Mouse (Mus musculus) common myeloid progenitor, adult 5-6 weeks (primary cell): ENCODE results near the gene Btbd7. TPM values are rescaled to one million over a fixed set of nuclear protein-coding genes. Genes with fewer than 3 reads are reported as not detected.

Source experiments
- ATAC-seq: replicated peaks from 2 replicates; pipeline ENCODE4 v1.8.0; 2016; ENCODE audit warnings: low read depth, mild to moderate bottlenecking, moderate TSS enrichment, inconsistent platforms; ENCODE audit not compliant: poor library complexity, severe bottlenecking
- total RNA-seq: library from RNA; stranded (forward); fragments of 200-1000, 187-1606 nt; gene quantifications from 2 replicates; pipeline ENCODE4 v1.2.3, GENCODE M21; 2017

The Btbd7 gene
- total RNA-seq, 1 experiment from 2014 or later, result 25.6 TPM

- ATAC-seq, result no peak
These were observed 136.2 kb downstream of the Btbd7 start for GRCm38 (mm10) chr12:102742056-102742455.

- ATAC-seq, result no peak
These were observed 138.0 kb downstream of the Btbd7 start for GRCm38 (mm10) chr12:102740285-102740684.

GRCm38 (mm10) chr12:102739096-102739495 is 139.2 kb downstream of the Btbd7 start:
- ATAC-seq, result no peak

- peak; percentile 66 for ATAC-seq
These were observed 144.9 kb downstream of the Btbd7 start for GRCm38 (mm10) chr12:102733381-102733780.

GRCm38 (mm10) chr12:102730798-102731619 is 147.3 kb downstream of the Btbd7 start:
- no peak for ATAC-seq

Other genes starting within 250 kb of the Btbd7 start
- gene Itpk1, start 173.5 kb downstream of the Btbd7 start, total RNA-seq, result 9.4 and 12.0 TPM in 2 replicates
- gene Moap1, start 134.8 kb downstream of the Btbd7 start, total RNA-seq, result 5.5 and 11.6 TPM in 2 replicates
- 11.3 and 11.9 TPM in 2 replicates for gene Tmem251, start 134.7 kb downstream of the Btbd7 start, total RNA-seq
- gene Gm28051, start 120.7 kb downstream of the Btbd7 start, total RNA-seq, result not detected in 2 replicates
- gene Gon7, start 120.7 kb downstream of the Btbd7 start, total RNA-seq, result 16.2 and 26.6 TPM in 2 replicates
- 49.6 and 57.7 TPM in 2 replicates for gene Ubr7, start 120.5 kb downstream of the Btbd7 start, total RNA-seq
- gene Gm20604, start 119.8 kb downstream of the Btbd7 start, total RNA-seq, result 7.4 and 7.7 TPM in 2 replicates
- gene Cox8c, start 20.8 kb upstream of the Btbd7 start, total RNA-seq, result not detected in 2 replicates
- 0.09 TPM in 1 of 2 replicates, not detected in the other for gene Unc79, start 70.4 kb upstream of the Btbd7 start, total RNA-seq